ENCODE assay signal across 8 mouse cellular contexts in genomic region chr4:41314141-41315129, GRCm38 (mm10). TPM values are rescaled to one million over a fixed set of nuclear protein-coding genes. Genes with fewer than 3 reads are reported as not detected.
A peak's percentile ranks its signal among the peaks of the same experiment; 100 is the strongest.
DNase-seq lines count a peak whose midpoint lies in the region; ATAC-seq and TF ChIP-seq lines count a peak whose summit lies in the region.

TSS of gene Dcaf12 (minus strand) at chr4:41314889.

- ATAC-seq in cerebellum, adult (ENCODE audit: insufficient number of reproducible peaks, low FRiP score, low TSS enrichment) = peak; percentile 96
- peak; percentile 98 for ATAC-seq in forebrain, embryonic 13.5 days
- peak; percentile 97 for ATAC-seq in liver, postnatal 0 days
- ATAC-seq in neural tube, embryonic 14.5 days (ENCODE audit: low read depth) = peak; percentile 97

- peak; percentile 85 for TF ChIP-seq POLR2A in ES-Bruce4 (IDR thresholded peaks at IDR 0.05; ENCODE audit: insufficient read depth, low read length)

- H3K9ac ChIP-seq in ES-Bruce4 (ENCODE audit: low read depth, poor library complexity, severe bottlenecking) = peak within 1 kb of the TSS; percentile 86
- H3K9ac ChIP-seq in forebrain, embryonic 13.5 days = peak within 1 kb of the TSS; percentile 97
- H3K9ac ChIP-seq in liver, postnatal 0 days (replicated peaks) = peak within 1 kb of the TSS; percentile 98
- H3K9ac ChIP-seq in neural tube, embryonic 14.5 days (replicated peaks; ENCODE audit: low read depth, low read length) = peak within 1 kb of the TSS; percentile 84

- intact Hi-C loops in heart, postnatal 10 days (cut with DNase I) = loop anchor here (5.0 kb wide), 1 partner anchor 78 kb away; no protein-coding TSS in a partner anchor

- under 1% methylated on average over 70 of the region's 70 CpGs for WGBS in forebrain, embryonic 13.5 days
- under 1% methylated on average over 70 of the region's 70 CpGs for WGBS in large intestine, adult 2 months
- WGBS in liver, postnatal 0 days (ENCODE audit: insufficient replicate concordance) = under 1% methylated on average over 70 of the region's 70 CpGs
- WGBS in neural tube, embryonic 14.5 days = under 1% methylated on average over 69 of the region's 70 CpGs

- peaks cover 20% of the 10 kb centered on the region for H3K36me3 ChIP-seq in ES-Bruce4 (ENCODE audit: control insufficient read depth, insufficient read depth, low read length, poor library complexity, severe bottlenecking)
- peaks cover 32% of the 10 kb centered on the region for H3K36me3 ChIP-seq in forebrain, embryonic 13.5 days (ENCODE audit: poor library complexity, severe bottlenecking)
- H3K36me3 ChIP-seq in liver, postnatal 0 days (replicated peaks; ENCODE audit: insufficient read depth, low read length) = peaks cover 34% of the 10 kb centered on the region
- peaks cover 11% of the 10 kb centered on the region for H3K36me3 ChIP-seq in neural tube, embryonic 14.5 days (ENCODE audit: control insufficient read depth, insufficient read depth, low read length)

- H3K4me1 ChIP-seq in ES-Bruce4 (ENCODE audit: control insufficient read depth, insufficient read depth, low read length) = peaks cover 2% of the 10 kb centered on the region
- peaks cover 30% of the 10 kb centered on the region for H3K4me1 ChIP-seq in forebrain, embryonic 13.5 days
- H3K4me1 ChIP-seq in liver, postnatal 0 days (ENCODE audit: insufficient read depth) = peaks cover 37% of the 10 kb centered on the region
- peaks cover 14% of the 10 kb centered on the region for H3K4me1 ChIP-seq in neural tube, embryonic 14.5 days (ENCODE audit: control insufficient read depth, insufficient read depth, low read length)

- no peak for TF ChIP-seq EP300 in ES-Bruce4 (IDR thresholded peaks at IDR 0.05; ENCODE audit: insufficient read depth, low read depth, low read length)
- TF ChIP-seq EP300 in liver, postnatal 0 days (IDR thresholded peaks at IDR 0.05; ENCODE audit: low read depth) = peak; percentile 54; the same call in 1 of the 2 replicates

- no peak for TF ChIP-seq CTCF in ES-Bruce4 (IDR thresholded peaks at IDR 0.05; ENCODE audit: low read depth, low read length)
- TF ChIP-seq CTCF in liver, postnatal 0 days (IDR thresholded peaks at IDR 0.05; ENCODE audit: low read depth) = 0 out of 2 replicates have a peak, but pooled peaks have one; percentile 1

- peak; percentile 97 to 98 for DNase-seq in heart, postnatal 10 days
- peak; percentile 86 for DNase-seq in large intestine, adult 2 months (ENCODE audit: low read depth, low spot score)
- DNase-seq in liver, postnatal 0 days = peak; percentile 95
- DNase-seq in testis, postnatal 10 days (ENCODE audit: low spot score) = peak; percentile 96

- no peaks in the 10 kb centered on the region for H3K9me3 ChIP-seq in ES-Bruce4 (replicated peaks; ENCODE audit: control insufficient read depth, insufficient read depth, low read length, poor library complexity, severe bottlenecking)
- no peaks in the 10 kb centered on the region for H3K9me3 ChIP-seq in forebrain, embryonic 13.5 days (replicated peaks)
- no peaks in the 10 kb centered on the region for H3K9me3 ChIP-seq in liver, postnatal 0 days (ENCODE audit: low read length)
- no peaks in the 10 kb centered on the region for H3K9me3 ChIP-seq in neural tube, embryonic 14.5 days (ENCODE audit: control insufficient read depth, low read length)

- H3K27ac ChIP-seq in ES-Bruce4 (ENCODE audit: insufficient read depth, low read length) = peak within 1 kb of the TSS; percentile 45; the same call in 1 of the 2 replicates
- H3K27ac ChIP-seq in forebrain, embryonic 13.5 days = peak within 1 kb of the TSS; percentile 92
- peak within 1 kb of the TSS; percentile 99 for H3K27ac ChIP-seq in liver, postnatal 0 days (ENCODE audit: low read depth)
- peak within 1 kb of the TSS; percentile 95 for H3K27ac ChIP-seq in neural tube, embryonic 14.5 days (ENCODE audit: low read depth, low read length)

- H3K4me2 ChIP-seq in forebrain, embryonic 13.5 days = peak within 1 kb of the TSS; percentile 80
- H3K4me2 ChIP-seq in liver, postnatal 0 days (ENCODE audit: low read depth, low read length) = peak within 1 kb of the TSS; percentile 78
- peak within 1 kb of the TSS; percentile 91 for H3K4me2 ChIP-seq in neural tube, embryonic 14.5 days (ENCODE audit: low read depth, low read length)

- peak within 1 kb of the TSS; percentile 98 for H3K4me3 ChIP-seq in ES-Bruce4 (ENCODE audit: low read depth, low read length)
- peak within 1 kb of the TSS; percentile 99 for H3K4me3 ChIP-seq in forebrain, embryonic 13.5 days
- H3K4me3 ChIP-seq in liver, postnatal 0 days (ENCODE audit: low read depth, low read length) = peak within 1 kb of the TSS; percentile 90
- peak within 1 kb of the TSS; percentile 99 for H3K4me3 ChIP-seq in neural tube, embryonic 14.5 days (ENCODE audit: low read depth, low read length)

- no peaks in the 10 kb centered on the region for H3K27me3 ChIP-seq in ES-Bruce4 (ENCODE audit: control insufficient read depth, insufficient read depth, low read length, poor library complexity, severe bottlenecking)
- no peaks in the 10 kb centered on the region for H3K27me3 ChIP-seq in forebrain, embryonic 13.5 days
- no peaks in the 10 kb centered on the region for H3K27me3 ChIP-seq in liver, postnatal 0 days (ENCODE audit: insufficient read depth, low read length)
- no peaks in the 10 kb centered on the region for H3K27me3 ChIP-seq in neural tube, embryonic 14.5 days (ENCODE audit: control insufficient read depth, insufficient read depth, low read length)

RNA-seq across cellular contexts. Expression of gene Dcaf12, which starts in this region (rescaled TPM):
- polyA plus RNA-seq in ES-Bruce4 (2011; ENCODE audit: insufficient read depth, insufficient read length, low read depth, missing spikeins) = 51.1 and 53.0 TPM in 2 replicates
- 75.1 and 79.3 TPM in 2 replicates for polyA plus RNA-seq in forebrain, embryonic 13.5 days (2015; fragmentation: Nextera tagmentation; extraction: Ambion mirVana)
- total RNA-seq in heart, postnatal 10 days (2021) = 10 to 100 TPM; 40.6 to 44.9 TPM
- 28.7 and 33.7 TPM in 2 replicates for polyA plus RNA-seq in large intestine, adult 2 months (2012; rRNA removed)
- polyA plus RNA-seq in liver, postnatal 0 days (2015; fragmentation: Nextera tagmentation; extraction: Ambion mirVana) = 35.8 and 39.6 TPM in 2 replicates
- 57.4 and 67.5 TPM in 2 replicates for polyA plus RNA-seq in neural tube, embryonic 14.5 days (2014; fragmentation: Nextera tagmentation; extraction: Ambion mirVana)

Comparison
In these comparisons a context has a peak if more than half of its experiments do, and no peak if none do; other contexts are left out.
1. Peak in every context shown above with its lines: DNase-seq, ATAC-seq, H3K4me3 ChIP-seq and H3K27ac ChIP-seq.
2. H3K27ac ChIP-seq: peak in every context shown above with its lines; median percentile 99 in liver, postnatal 0 days; 95 in neural tube, embryonic 14.5 days; 92 in forebrain, embryonic 13.5 days; 45 in ES-Bruce4.